Mouse (Mus musculus) limb, embryonic 14.5 days (tissue): ENCODE results near the gene Lgals1. TPM values are rescaled to one million over a fixed set of nuclear protein-coding genes. Genes with fewer than 3 reads are reported as not detected.

Source experiments
- ATAC-seq: fragments of 200-750 bp; cut with Nextera tagmentation; 2 replicates; pipeline ENCODE4 v1.8.0; 2017; ENCODE audit warnings: low read depth, moderate number of reproducible peaks, moderate TSS enrichment; ENCODE audit not compliant: low FRiP score
- DNase-seq: peaks from one replicate; pipeline ENCODE4 v3.0.0-alpha.2; 2015; ENCODE audit warnings: low spot score
- H3K27ac ChIP-seq: fragments of 300-500 bp; sonication (generic); replicated peaks from 2 replicates; pipeline ENCODE4 v1.5.1; 2014; ENCODE audit warnings: low read depth, mild to moderate bottlenecking, low read length, moderate library complexity, mixed read lengths
- H3K27me3 ChIP-seq: fragments of 300-500 bp; sonication (generic); 2 replicates; pipeline ENCODE4 v1.6.1; 2014; ENCODE audit warnings: low read length, mixed read lengths; ENCODE audit not compliant: control insufficient read depth, insufficient read depth
- H3K36me3 ChIP-seq: fragments of 300-500 bp; sonication (generic); 2 replicates; pipeline ENCODE4 v1.6.1; 2014; ENCODE audit warnings: mild to moderate bottlenecking, low read length, moderate library complexity, mixed read lengths; ENCODE audit not compliant: control insufficient read depth, insufficient read depth
- H3K4me1 ChIP-seq: fragments of 300-500 bp; sonication (generic); 2 replicates; pipeline ENCODE4 v1.6.1; 2014; ENCODE audit warnings: antibody characterized with exemption, low read length, mixed read lengths; ENCODE audit not compliant: control insufficient read depth, insufficient read depth
- H3K4me2 ChIP-seq: fragments of 300-500 bp; sonication (generic); replicated peaks from 2 replicates; pipeline ENCODE4 v1.6.1; 2014; ENCODE audit warnings: low read depth, mild to moderate bottlenecking, low read length, moderate library complexity; ENCODE audit not compliant: severe bottlenecking
- H3K4me3 ChIP-seq: fragments of 300-500 bp; sonication (generic); replicated peaks from 2 replicates; pipeline ENCODE4 v1.5.1; 2014; ENCODE audit warnings: low read length
- H3K9ac ChIP-seq: fragments of 300-500 bp; sonication (generic); 2 replicates; pipeline ENCODE4 v1.6.1; 2014; ENCODE audit warnings: mild to moderate bottlenecking, low read depth, low read length, moderate library complexity; ENCODE audit not compliant: severe bottlenecking
- H3K9me3 ChIP-seq: fragments of 300-500 bp; sonication (generic); 2 replicates; pipeline ENCODE4 v1.6.1; 2016; ENCODE audit warnings: low read length; ENCODE audit not compliant: control insufficient read depth
- POLR2A ChIP-seq: fragments of 200-500 bp; IDR thresholded peaks from 2 replicates; pipeline ENCODE4 v1.8.0; 2012; ENCODE audit warnings: inconsistent platforms, mild to moderate bottlenecking, moderate library complexity, borderline replicate concordance; ENCODE audit not compliant: insufficient read depth, insufficient read length; ENCODE audit errors: extremely low read depth
- WGBS: fragments of 180-500 bp; shearing (Covaris S2); extraction: QIAGEN DNeasy Blood & Tissue Kit; methylation state at CpG from one replicate; pipeline ENCODE4 v1.1.7; 2014; 5-methylcytosine and 5-hydroxymethylcytosine counted together
- microRNA-seq: library from miRNA; unstranded; fragments of <30 nt; microRNA quantifications from one replicate; pipeline ENCODE4, GENCODE M21; 2016
- polyA plus RNA-seq, 2 experiments: library from polyadenylated mRNA; depleted of rRNA in 1 of 2; stranded (reverse) in 1 of 2; unstranded in 1 of 2; fragments of >200 nt; fragmentation: Nextera tagmentation in 1 of 2; extraction: Ambion mirVana in 1 of 2; gene quantifications; 2 replicates each; pipeline versions ENCODE4 v1.2.1 to v1.2.3; 2012 to 2014

Lgals1 gene
- polyA plus RNA-seq, 2 experiments: 2,309 to 2,738 TPM

- peaks cover 23% of the 10 kb centered on the region for H3K4me1 ChIP-seq
- H3K9me3 ChIP-seq: no peaks in the 10 kb centered on the region
- ATAC-seq: peak; percentile 60
- no peaks in the 10 kb centered on the region for H3K27me3 ChIP-seq
- no peak overlapping the region for H3K4me3 ChIP-seq
- H3K4me2 ChIP-seq: peak overlapping the region; percentile 17; the same call in 1 of the 2 replicates
- WGBS: 3% methylated on average over 4 of the region's 4 CpGs
- DNase-seq: peak; percentile 87
- peak overlapping the region; percentile 36; the same call in 1 of the 2 replicates for H3K9ac ChIP-seq
- H3K36me3 ChIP-seq: no peaks in the 10 kb centered on the region
- no peak for TF ChIP-seq POLR2A
- peak overlapping the region; percentile 63 for H3K27ac ChIP-seq
Measured at GRCm38 (mm10) chr15:78978875-78979274, 52.4 kb downstream of the Lgals1 start.

Small RNAs within 50 kb of the gene (microRNA-seq; reads per million reads assigned to microRNA genes)
- gene Mir6955: not detected

Other genes starting within 250 kb of the Lgals1 start
- gene Elfn2, start 208.0 kb upstream of the Lgals1 start, polyA plus RNA-seq (2012; rRNA removed): 0.19 and 0.24 TPM in 2 replicates
- 0.04 TPM in 1 of 2 replicates, not detected in the other for gene Elfn2, start 208.0 kb upstream of the Lgals1 start, polyA plus RNA-seq (2014; fragmentation: Nextera tagmentation; extraction: Ambion mirVana)
- 13.9 and 17.3 TPM in 2 replicates for gene Mfng, start 153.2 kb upstream of the Lgals1 start, polyA plus RNA-seq (2012; rRNA removed)
- 10.1 and 11.7 TPM in 2 replicates for gene Mfng, start 153.2 kb upstream of the Lgals1 start, polyA plus RNA-seq (2014; fragmentation: Nextera tagmentation; extraction: Ambion mirVana)
- 9.0 and 12.4 TPM in 2 replicates for gene Card10, start 123.7 kb upstream of the Lgals1 start, polyA plus RNA-seq (2012; rRNA removed)
- 4.4 and 5.1 TPM in 2 replicates for gene Card10, start 123.7 kb upstream of the Lgals1 start, polyA plus RNA-seq (2014; fragmentation: Nextera tagmentation; extraction: Ambion mirVana)
- gene Cdc42ep1, start 84.1 kb upstream of the Lgals1 start, polyA plus RNA-seq (2012; rRNA removed): 25.2 and 34.3 TPM in 2 replicates
- 23.1 and 24.3 TPM in 2 replicates for gene Cdc42ep1, start 84.1 kb upstream of the Lgals1 start, polyA plus RNA-seq (2014; fragmentation: Nextera tagmentation; extraction: Ambion mirVana)
- gene Lgals2, start 71.2 kb upstream of the Lgals1 start, polyA plus RNA-seq (2012; rRNA removed): 0.65 and 0.72 TPM in 2 replicates
- 0.58 TPM in 1 of 2 replicates, not detected in the other for gene Lgals2, start 71.2 kb upstream of the Lgals1 start, polyA plus RNA-seq (2014; fragmentation: Nextera tagmentation; extraction: Ambion mirVana)
- 60.6 and 80.6 TPM in 2 replicates for gene Gga1, start 49.5 kb upstream of the Lgals1 start, polyA plus RNA-seq (2012; rRNA removed)
- gene Gga1, start 49.5 kb upstream of the Lgals1 start, polyA plus RNA-seq (2014; fragmentation: Nextera tagmentation; extraction: Ambion mirVana): 43.6 and 45.0 TPM in 2 replicates
- 0.19 and 0.20 TPM in 2 replicates for gene Gm49510, start 27.1 kb upstream of the Lgals1 start, polyA plus RNA-seq (2012; rRNA removed)
- 0.92 and 1.5 TPM in 2 replicates for gene Gm49510, start 27.1 kb upstream of the Lgals1 start, polyA plus RNA-seq (2014; fragmentation: Nextera tagmentation; extraction: Ambion mirVana)
- gene Sh3bp1, start 27.0 kb upstream of the Lgals1 start, polyA plus RNA-seq (2012; rRNA removed): 127 and 202 TPM in 2 replicates
- gene Sh3bp1, start 27.0 kb upstream of the Lgals1 start, polyA plus RNA-seq (2014; fragmentation: Nextera tagmentation; extraction: Ambion mirVana): 51.7 and 54.9 TPM in 2 replicates
- 32.5 and 44.4 TPM in 2 replicates for gene Pdxp, start 12.8 kb upstream of the Lgals1 start, polyA plus RNA-seq (2012; rRNA removed)
- gene Pdxp, start 12.8 kb upstream of the Lgals1 start, polyA plus RNA-seq (2014; fragmentation: Nextera tagmentation; extraction: Ambion mirVana): 20.8 and 21.7 TPM in 2 replicates
- gene Nol12, start 8.2 kb downstream of the Lgals1 start, polyA plus RNA-seq (2012; rRNA removed): 38.8 and 41.0 TPM in 2 replicates
- gene Nol12, start 8.2 kb downstream of the Lgals1 start, polyA plus RNA-seq (2014; fragmentation: Nextera tagmentation; extraction: Ambion mirVana): 50.6 and 53.1 TPM in 2 replicates
- gene Triobp, start 21.0 kb downstream of the Lgals1 start, polyA plus RNA-seq (2012; rRNA removed): 64.4 and 72.3 TPM in 2 replicates
- gene Triobp, start 21.0 kb downstream of the Lgals1 start, polyA plus RNA-seq (2014; fragmentation: Nextera tagmentation; extraction: Ambion mirVana): 44.7 and 46.8 TPM in 2 replicates
- 390 and 433 TPM in 2 replicates for gene H1f0, start 101.7 kb downstream of the Lgals1 start, polyA plus RNA-seq (2012; rRNA removed)
- 250 and 278 TPM in 2 replicates for gene H1f0, start 101.7 kb downstream of the Lgals1 start, polyA plus RNA-seq (2014; fragmentation: Nextera tagmentation; extraction: Ambion mirVana)
- 0.39 and 0.49 TPM in 2 replicates for gene Galr3, start 115.2 kb downstream of the Lgals1 start, polyA plus RNA-seq (2012; rRNA removed)
- not detected in 2 replicates for gene Galr3, start 115.2 kb downstream of the Lgals1 start, polyA plus RNA-seq (2014; fragmentation: Nextera tagmentation; extraction: Ambion mirVana)
- 58.3 and 72.3 TPM in 2 replicates for gene Ankrd54, start 136.2 kb downstream of the Lgals1 start, polyA plus RNA-seq (2012; rRNA removed)
- 44.4 and 54.3 TPM in 2 replicates for gene Ankrd54, start 136.2 kb downstream of the Lgals1 start, polyA plus RNA-seq (2014; fragmentation: Nextera tagmentation; extraction: Ambion mirVana)
- 198 and 206 TPM in 2 replicates for gene Eif3l, start 148.5 kb downstream of the Lgals1 start, polyA plus RNA-seq (2012; rRNA removed)
- gene Eif3l, start 148.5 kb downstream of the Lgals1 start, polyA plus RNA-seq (2014; fragmentation: Nextera tagmentation; extraction: Ambion mirVana): 214 and 219 TPM in 2 replicates
- gene Micall1, start 182.2 kb downstream of the Lgals1 start, polyA plus RNA-seq (2012; rRNA removed): 31.0 and 35.4 TPM in 2 replicates
- 12.8 and 14.8 TPM in 2 replicates for gene Micall1, start 182.2 kb downstream of the Lgals1 start, polyA plus RNA-seq (2014; fragmentation: Nextera tagmentation; extraction: Ambion mirVana)
- gene Polr2f, start 214.3 kb downstream of the Lgals1 start, polyA plus RNA-seq (2012; rRNA removed): 116 and 192 TPM in 2 replicates
- gene Polr2f, start 214.3 kb downstream of the Lgals1 start, polyA plus RNA-seq (2014; fragmentation: Nextera tagmentation; extraction: Ambion mirVana): 326 and 334 TPM in 2 replicates
- gene 1700088E04Rik, start 214.5 kb downstream of the Lgals1 start, polyA plus RNA-seq (2012; rRNA removed): 3.8 and 4.7 TPM in 2 replicates
- 6.1 and 7.1 TPM in 2 replicates for gene 1700088E04Rik, start 214.5 kb downstream of the Lgals1 start, polyA plus RNA-seq (2014; fragmentation: Nextera tagmentation; extraction: Ambion mirVana)
- 20.3 and 26.9 TPM in 2 replicates for gene Sox10, start 238.5 kb downstream of the Lgals1 start, polyA plus RNA-seq (2012; rRNA removed)
- gene Sox10, start 238.5 kb downstream of the Lgals1 start, polyA plus RNA-seq (2014; fragmentation: Nextera tagmentation; extraction: Ambion mirVana): 7.8 and 9.0 TPM in 2 replicates